Mouse (Mus musculus) ovary, adult 18-20 months (tissue): Measurements from ENCODE around the gene Procr.
"Not testable (repeated sequence)": the region's sequence is repeated elsewhere in the genome, so short reads cannot be mapped to it uniquely, and the experiment has no call there.

Experiments
- DNase-seq: peaks from one replicate; pipeline ENCODE4 v3.0.0; 2022; ENCODE audit warnings: low spot score, mixed read lengths

The Procr gene

DNA sequence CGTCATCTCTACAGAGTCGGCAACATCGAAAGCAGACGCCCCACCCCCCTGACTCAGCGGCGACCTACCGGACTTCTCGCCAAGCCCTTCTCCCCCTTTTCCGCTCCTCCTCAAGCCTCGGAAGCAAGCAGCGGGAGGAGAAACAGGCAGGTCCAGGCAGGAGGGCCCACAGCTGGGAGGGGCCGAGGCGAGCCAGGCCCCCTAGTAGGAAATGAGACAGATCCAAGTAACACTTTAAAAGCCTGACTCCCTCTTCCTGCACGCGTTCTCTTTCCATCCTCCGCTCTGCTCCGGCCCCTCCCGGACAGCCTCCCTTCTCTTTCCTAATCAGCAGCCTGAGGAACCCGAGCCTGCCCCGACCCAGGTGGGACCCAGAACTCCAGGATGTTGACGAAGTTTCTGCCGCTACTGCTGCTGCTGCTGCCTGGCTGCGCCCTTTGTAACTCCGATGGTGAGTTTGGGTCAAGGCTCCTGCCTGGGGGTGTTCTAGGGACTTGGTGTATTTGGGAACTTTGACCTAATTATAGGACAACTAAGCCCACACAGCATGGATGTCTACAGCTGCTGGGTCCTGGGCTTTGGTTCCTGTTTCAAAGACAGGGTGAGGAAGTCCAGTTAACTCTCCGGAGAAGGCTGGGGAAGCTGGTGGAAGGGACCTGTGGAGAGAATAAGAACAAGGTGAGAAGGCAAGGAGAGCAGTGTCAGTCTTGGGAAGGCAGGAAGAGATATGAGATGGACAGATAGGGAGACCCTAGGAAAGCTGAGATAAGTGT lies at the start of gene Procr:
Procr (plus strand) TSS at position 104 of the 773 bp plus-strand sequence.
- DNase-seq, result peak; percentile 31

DNA sequence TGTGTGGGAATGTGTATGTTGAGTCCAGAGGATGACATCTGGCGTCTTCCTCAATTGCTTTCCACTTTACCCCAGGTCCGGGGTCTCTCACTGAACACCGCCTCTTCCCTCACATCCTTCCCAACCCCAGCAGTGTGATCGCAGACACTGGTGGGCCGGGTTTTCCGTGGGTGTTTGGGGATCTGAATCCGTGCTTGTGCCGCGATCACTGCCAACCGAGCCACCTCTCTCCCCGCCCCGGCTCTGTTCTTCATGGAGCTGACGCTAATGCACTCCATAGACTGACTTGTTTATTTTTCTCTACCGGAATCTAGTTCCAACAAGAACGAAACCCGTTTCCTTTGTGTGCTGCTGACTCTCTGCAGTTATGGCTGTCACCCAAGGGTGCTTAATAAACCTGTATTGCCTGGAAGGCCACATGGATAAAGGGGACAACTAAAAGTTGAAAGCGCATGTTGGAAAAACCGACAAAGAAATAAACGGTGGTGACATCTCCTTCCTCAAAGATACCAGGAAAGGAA lies 49.5 kb upstream of the Procr start:
- DNase-seq, result no peak

DNA sequence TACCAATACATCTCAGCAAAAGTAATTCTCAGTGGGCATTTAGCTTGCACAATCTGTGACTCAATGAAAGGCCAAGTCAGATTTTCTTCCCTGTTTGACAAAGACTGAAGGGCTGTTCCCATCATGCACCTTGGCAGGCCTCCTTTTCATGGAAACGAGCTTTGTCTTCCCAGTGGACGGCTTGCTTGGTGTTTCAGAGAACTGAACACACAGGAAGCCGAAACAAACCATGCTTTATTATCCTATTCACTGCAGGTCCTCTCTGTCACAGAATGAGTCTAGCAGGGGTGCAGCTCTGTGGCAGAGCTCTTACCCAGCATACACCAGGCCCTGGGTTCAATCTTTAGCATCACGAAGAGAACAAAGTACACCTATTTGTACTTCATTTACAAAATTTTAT lies 47.3 kb upstream of the Procr start:
- no peak for DNase-seq

DNA sequence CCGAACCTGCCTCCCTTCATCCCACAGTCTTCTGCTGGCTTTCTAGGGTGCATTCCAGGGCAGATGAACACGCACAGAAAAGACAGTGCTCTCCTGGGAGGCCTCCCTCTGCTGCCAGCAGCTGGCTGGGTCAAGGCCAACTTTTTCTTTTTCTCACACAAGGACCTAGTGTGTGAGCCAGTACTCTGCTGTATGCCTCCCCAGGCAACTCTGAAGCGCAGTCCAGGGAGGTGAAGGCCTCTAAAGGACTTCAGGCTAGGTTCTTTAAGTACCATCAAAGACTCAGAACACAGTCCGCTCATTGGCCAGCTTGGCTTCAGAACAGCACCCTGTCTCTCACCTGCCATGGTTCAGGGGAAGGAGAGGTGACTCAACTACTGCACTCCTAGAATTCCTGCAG lies 43.7 kb upstream of the Procr start:
- DNase-seq, result peak; percentile 34

DNA sequence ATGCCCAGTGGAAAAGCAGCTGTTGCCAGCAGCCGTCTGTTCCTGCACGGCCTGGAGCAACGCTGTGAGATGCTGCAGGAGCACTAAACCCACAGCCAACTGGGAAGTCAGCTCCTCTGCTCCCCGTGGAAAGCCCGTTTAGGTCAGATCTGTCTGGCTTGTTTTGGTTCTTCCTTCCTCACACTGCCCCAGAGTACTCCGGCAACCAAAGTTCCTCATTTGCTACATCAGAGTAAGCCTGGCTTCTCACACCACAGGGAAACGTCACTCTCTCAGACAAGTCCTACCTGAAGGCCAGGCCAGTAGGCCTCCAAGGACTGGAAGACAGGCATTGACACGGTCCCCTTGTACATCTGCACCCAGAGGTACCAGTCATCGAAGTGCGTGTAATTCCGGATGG lies 40.4 kb upstream of the Procr start:
- DNase-seq, result no peak

DNA sequence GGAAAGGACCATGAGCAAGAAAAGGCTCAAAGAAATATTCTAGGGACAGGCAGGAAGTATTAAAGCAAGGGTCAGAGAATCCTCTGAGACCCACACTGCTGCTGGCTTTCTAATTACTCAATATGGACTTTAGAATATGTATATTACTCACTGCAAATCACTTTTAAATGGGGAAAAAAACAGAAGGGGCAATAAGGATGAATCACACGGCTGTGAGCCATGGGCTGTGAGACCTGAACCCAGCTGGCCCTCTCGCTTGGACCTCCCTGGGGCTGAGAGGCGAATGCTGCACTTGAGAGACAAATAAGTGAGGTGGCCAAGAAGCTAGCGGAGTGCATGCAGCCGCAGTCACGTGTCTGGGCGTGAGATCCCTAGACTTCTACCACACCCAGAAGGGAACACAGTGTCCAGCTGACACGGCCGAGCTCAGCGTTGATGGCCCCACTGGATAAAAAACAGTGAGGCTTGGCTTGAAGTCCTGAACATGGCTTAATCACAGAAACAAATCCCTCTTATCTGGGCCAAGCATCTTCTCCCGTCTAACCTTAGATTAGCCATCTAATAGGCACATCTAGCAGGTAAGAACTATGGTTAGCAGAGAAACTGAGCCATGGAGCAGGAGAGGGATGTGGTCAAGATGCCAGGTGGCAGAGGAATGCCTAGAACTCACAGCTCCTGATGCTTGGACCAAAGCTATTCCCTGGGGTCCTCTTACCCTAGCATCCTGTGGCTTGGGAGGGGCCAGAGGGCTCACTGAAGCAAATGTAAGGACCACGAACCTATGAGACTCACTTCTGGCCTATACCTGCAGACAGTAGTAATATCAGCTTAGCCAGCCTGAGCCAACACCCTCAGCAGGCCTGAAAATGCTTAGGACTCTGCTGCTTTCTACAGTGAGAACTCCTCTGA lies 33.6 kb upstream of the Procr start:
- DNase-seq, result no peak

DNA sequence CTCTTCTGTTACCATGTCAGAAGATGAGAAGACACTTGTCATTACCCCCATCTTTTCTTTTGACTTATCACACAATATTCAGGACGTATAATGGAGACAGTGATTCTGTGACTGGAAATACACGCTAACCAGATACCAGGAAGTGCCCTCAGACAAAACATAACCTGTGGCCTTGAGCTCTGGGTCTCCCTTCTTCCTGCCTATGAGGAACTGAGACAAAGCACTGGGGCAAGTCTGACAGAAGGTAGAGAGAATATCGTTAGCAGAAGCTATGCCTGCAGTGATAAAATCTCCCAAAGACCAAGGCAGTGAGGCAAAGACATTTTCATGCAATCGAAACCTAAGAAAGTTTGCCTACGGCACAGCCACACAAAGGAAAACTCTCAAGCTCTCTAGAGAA lies 30.3 kb upstream of the Procr start:
- DNase-seq, result no peak

DNA sequence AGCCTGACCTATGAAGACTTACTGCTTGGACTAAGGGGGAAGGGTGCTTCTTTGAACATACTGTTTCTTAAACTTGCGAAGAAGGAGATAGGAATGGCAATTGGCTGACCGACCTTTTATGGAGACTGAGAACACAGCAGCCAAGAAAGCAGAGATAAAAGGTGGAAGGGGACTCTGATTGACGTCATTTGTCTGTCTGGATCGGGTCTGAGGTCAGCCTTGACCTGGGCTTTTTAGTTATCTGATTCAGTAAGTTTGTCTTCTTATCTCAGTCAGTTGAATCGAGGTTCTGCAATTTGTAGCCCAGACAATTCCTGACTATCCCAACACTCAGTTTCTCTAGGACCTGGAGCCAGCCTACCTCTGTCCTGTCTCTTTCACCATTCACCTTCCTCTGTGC lies 26.9 kb upstream of the Procr start:
- DNase-seq, result no peak

DNA sequence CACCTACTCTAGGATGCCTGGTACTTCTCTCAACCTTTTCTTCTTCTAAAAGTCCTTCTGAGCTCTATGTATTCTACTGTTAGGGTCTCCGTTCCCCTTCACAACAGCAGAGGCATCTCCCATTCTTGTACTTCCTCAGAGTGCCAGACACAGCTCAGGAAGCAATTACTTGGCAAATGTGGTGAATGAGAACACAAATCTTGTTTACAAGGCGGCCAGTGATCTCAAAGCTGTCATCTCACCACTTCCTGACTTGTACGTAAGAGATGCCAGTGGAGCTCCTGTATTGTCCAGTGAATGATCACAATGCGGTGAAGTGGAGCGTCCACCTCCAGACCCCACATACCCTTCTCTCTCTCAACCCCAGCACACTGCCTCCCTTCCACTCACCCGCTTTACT lies 26.4 kb upstream of the Procr start:
- DNase-seq, result no peak

DNA sequence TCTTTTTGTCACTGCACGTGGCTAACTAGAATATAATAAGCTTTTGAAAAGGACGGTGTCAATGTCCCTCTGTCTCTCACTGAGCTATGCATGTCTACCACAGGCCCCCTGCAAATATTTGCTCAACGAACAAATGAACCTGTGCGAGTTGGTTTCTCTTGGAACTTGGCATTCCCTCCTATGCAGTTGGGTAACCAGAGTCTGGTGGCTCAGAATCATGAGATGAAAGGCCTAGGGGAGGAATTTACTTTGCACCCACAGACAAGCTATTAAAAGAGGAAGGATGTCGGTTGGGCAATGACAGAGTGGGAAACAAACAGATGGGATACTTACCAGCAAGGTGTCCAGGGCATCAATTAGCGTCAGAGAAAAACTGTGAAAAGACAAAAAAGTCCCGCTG lies 24.6 kb upstream of the Procr start:
- no peak for DNase-seq

DNA sequence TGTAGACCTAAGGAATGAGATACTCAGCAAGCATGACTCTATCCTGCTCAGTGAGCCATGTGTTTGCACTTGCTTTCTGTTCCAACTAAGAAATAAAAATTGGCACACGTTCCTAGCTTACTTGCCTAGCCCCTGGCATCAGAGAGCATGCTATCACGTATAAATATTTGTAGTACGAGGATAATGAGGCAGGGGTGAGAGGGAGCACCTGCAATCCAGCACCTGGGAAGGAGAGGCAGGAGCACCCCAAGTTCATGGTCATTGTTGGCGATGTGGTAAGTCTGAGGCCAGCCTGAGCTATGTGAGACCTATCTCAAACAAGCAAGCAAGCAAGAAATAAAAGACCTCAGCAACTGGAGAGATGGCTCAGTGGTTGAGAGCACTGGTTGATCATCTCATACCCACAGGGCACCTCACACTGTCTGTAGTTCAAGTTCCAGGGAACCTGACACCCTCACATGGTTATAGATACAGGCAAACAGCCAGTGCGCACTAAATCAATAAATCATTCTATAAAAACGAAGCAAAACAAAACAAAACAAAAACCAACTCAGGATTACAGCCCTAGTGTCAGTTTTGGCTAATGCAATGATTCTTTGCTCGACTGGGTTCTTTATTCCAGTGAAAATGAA lies 23.0 kb upstream of the Procr start:
- no peak for DNase-seq

DNA sequence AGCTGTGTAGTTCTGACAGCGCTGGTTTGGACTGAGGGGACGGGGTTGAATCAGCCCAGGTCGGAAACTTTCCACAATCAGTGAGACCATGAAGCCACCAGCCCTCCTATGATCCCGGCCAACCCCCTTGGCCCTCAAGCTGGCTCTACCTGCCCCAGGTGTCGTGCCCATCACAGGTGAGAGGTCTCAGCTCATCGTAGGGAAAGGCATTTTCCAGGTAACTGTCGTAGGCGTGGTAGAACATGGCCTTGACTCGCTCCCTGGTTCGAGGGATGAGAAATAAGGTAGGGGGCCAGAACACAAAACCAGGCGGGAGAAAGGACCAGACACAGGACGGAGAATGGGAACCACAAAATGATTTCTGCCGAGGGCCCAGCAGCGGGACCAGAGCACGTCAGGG lies 22.2 kb upstream of the Procr start:
- DNase-seq, result no peak

DNA sequence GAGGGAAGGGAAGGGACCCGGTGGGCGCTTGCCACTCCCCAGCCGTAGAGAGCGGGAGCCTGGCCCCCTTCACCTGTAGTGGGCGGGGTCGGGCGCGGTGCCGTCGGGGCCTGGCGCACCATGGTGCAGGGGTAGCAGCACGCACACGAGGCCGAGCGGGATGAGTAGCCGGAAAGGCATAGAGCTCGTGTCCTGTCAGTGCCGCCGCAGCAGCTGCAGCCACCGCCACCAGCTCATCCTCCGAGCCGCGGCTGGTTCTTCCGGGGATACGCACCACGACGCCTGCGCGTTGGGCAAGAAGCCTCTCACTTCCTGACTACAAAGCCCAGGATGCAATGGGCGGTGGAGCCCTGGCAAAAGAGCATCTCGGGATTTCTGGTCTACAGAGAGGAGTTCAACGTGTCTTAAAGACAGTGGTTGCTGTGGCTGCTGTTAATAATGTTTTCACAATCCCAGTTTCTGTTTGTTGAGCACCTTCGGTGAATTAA lies 21.7 kb upstream of the Procr start, which contains the start of gene Edem2:
Edem2 (minus strand) TSS at position 318 of the 488 bp plus-strand sequence.
- peak; percentile 87 for DNase-seq

DNA sequence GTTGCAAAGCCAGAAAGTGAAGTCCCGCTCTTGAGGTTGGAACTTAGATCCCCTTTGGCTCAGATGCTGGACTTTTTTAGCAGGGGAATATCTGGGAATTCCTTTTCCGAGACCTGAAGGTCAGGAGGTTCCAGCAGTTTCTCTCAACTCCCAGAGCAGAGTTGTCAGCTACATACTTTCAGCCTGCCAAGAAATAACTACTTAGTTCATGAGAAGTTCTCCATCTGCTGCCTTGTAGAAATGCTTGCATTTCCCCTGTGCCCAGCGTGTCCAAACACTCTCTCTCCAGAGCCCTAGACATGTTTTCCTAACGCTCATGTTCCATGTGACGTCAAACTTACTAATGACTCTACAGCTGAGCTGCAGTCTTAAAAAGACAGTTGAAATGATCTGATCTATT lies 15.8 kb upstream of the Procr start:
- DNase-seq, result no peak

DNA sequence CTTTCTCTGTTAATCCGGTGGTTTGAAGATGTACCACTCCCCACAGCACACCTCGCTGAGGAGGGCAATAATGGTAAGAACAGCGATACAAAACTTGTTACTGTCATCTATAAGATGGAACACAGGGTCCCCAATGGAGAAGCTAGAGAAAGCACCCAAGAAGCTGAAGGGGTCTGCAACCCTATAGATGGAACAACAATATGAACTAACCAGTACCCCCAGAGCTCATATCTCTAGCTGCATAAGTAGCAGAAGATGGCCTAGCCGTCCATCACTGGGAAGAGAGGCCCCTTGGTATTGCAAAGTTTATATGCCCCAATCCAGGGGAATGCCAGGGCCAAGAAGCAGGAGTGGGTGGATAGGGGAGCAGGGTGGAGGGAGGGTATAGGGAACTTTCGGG lies 15.2 kb upstream of the Procr start, which contains the start of gene Gm17581:
Gm17581 (minus strand) TSS at position 101 of the 400 bp plus-strand sequence.
- not testable (repeated sequence) for DNase-seq

DNA sequence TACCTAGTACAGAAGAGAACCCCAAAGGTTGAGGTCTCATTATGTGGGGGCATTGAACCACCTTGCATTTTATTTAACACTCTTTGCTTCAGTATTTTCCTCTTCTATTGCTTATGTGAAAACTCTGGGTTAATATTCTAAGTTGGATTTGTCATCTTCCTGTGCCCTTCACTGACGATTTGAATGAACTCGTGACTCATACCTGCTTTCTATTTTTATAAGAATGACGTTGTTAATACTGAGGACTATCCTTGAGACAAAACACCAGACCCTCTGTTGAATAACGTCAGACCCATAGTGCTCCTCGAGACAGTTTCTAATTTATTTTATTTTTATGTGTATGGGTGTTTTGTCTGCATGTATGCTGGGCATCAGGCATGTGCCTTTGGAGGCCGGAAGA lies 14.0 kb upstream of the Procr start:
- no peak for DNase-seq

DNA sequence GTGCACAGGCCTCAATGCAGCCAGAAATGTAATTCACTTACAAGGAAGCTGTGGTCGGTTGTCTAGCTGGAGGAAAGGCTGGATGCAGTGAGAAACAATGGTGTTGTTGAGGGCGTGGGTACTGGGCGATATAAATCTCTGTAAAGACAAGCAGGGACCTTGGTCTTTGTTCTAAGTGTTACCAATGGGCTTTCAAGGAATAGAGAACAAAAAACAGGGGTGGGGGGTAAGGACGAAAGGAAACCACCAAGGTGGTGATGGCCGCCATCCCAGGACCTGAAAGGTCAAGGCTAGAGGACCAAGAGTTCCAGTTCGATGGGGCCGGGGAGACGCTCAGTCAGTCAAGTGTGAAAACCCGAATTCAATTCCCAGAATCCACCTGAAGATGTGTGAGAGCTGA lies 13.1 kb upstream of the Procr start:
- DNase-seq, result no peak

DNA sequence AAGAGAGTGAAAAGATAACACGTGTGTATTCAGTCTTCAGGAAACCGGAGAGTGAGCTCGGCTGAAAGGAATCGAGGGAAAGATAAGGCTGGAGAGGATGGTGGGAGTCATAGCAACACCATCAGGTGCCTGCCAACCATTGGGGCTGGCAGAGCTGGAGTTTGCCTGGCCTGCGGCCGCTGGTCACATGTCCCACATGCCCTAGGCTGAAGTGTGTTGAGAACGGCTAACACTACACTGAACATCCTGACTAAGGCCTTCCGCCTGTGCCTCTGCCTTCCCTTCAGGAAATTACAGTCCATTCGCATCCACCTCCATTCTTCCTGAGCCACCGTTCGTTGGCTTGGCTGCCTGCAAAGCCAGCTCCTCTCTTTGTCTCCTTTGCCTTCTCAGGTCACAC lies 8.7 kb upstream of the Procr start:
- DNase-seq, result no peak

DNA sequence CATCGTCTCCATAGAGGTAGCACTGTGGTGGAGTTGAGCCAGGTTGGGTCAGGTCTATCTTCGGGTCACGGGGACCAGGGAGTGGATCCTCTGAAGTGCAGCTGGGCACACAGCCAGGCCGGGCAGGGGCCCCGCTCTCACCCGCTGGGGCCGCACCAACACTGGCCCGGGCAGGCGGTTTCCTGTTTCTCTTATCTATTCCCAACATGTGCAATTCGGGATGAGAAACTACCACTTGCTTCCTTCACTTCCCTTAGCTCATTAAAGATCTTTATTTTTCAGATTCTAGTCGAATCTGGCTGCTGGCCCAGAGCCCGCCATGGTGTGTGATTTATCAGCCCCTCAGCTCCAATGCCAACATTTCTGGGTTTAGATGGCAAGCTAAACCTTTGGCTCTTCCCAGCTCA lies 8.0 kb upstream of the Procr start:
- DNase-seq, result peak; percentile 44

DNA sequence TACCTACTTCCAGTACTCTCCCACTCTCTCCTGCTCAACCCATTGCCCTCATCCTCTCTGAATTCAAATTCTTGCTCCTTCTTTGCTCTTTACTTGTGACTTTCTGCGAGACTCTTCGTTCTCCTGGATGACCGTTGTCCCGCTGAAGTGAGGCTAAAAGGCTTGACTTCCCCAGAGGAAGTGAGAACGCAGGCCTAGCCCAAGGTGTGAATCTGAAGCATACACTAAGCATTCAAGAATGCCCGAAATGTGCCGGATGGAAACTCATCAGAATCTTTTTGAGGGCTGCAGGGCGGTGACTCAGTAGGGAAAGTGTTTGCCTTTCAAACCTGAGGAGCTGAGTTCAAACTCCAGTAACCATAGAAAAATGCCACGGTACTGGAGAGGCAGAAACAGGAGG lies 7.6 kb upstream of the Procr start:
- no peak for DNase-seq

DNA sequence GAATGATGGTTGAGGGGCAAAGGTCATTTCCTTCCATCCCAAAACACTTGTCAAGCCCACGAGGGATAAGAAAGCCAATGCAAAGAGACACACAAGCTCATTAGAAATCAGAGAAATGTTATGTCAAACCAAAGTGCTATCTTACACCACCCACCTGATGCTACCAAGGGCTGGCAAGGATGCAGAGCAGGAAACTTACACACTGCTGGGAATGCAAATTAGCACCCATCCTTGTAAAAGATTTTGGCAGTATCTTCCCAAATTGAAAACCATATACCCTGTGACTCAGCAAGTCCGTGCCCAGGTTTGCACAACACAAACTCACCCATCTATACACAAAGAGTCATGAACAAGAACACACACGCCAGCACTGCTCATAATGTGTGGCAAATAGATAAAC lies 5.4 kb upstream of the Procr start:
- no peak for DNase-seq

DNA sequence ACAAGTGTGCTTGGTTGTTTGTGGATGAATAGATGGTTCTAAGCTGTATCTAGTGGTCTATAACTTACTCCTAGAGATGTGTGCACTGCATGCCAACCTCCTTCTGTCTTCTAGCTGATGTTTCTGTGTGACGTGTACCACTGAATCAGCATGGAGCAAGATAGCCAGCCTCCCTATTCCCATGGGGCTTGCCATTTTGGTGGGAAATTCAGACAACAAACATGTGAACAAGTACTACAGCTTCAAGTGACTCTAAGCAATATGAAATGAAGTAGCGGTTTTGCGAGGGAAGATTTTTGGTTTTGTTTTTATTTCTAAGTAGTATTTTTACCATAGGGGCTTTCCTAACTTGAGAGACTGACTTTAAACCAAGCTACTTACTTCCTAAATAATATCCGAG lies 1.5 kb upstream of the Procr start:
- DNase-seq, result no peak
